Mouse (Mus musculus) cerebellum, adult 2 months (tissue): Measurements from ENCODE around the gene Cbs.

Experiments
- CTCF ChIP-seq: fragments of 200-500 bp; IDR thresholded peaks from 2 replicates; pipeline ENCODE4 v1.5.1; 2011; ENCODE audit warnings: low read depth, mild to moderate bottlenecking, control low read depth, low read length, moderate library complexity, borderline replicate concordance; ENCODE audit not compliant: insufficient read depth
- POLR2A ChIP-seq: fragments of 200-500 bp; IDR thresholded peaks from 2 replicates; pipeline ENCODE4 v1.6.1; 2011; ENCODE audit warnings: low read length, control low read depth, borderline replicate concordance; ENCODE audit not compliant: insufficient read depth

DNA sequence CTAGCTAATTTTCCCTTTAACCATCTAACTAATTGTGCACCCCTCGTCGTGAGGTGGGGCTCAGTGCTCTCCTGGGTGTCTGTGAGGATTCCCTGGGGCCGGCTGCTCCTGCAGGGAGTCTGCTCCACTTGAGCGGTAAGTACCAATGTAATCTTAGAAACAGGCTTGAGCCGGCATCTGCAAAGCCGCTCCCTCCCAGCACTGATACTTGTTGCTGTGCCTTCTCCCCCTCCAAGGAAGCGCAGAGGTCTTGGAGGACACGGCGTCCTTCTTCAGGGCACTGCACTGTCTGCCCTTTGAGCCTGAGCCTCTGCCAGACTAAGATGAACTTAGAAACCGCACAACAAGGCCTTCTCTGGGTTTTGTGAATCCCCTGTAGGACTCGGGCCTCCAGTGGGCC, 46.2 kb downstream of the Cbs start:
- no peak for TF ChIP-seq POLR2A
- no peak for TF ChIP-seq CTCF
